Comparison of ENCODE assay signal across 23 mouse cellular contexts in genomic region chr7:73250593-73250992, GRCm38 (mm10).
DNase-seq lines count a peak whose midpoint lies in the region; ATAC-seq and TF ChIP-seq lines count a peak whose summit lies in the region.
"Had no signal": no experiment of that assay in that cellular context is flagged by ENCODE, and none has a peak within 500 bp of the region (broad histone marks: within the 10 kb centered on the region; RNA-seq: fewer than 3 reads in every experiment).

No protein-coding gene starts in this region.

- no peaks in the 10 kb centered on the region for H3K9me3 ChIP-seq in midbrain, postnatal 0 days (ENCODE audit: low read length)
- H3K9me3 ChIP-seq in midbrain, embryonic 14.5 days (ENCODE audit: control insufficient read depth, low read length) = no peaks in the 10 kb centered on the region
- H3K9me3 ChIP-seq in forebrain, embryonic 14.5 days (replicated peaks; ENCODE audit: control insufficient read depth, low read length) = no peaks in the 10 kb centered on the region
- H3K9me3 ChIP-seq: embryonic facial prominence, embryonic 13.5 days; heart, embryonic 15.5 days; hindbrain, embryonic 13.5 days had no signal

- no peaks in the 10 kb centered on the region for H3K4me1 ChIP-seq in midbrain, postnatal 0 days (ENCODE audit: insufficient read depth, low read length)
- H3K4me1 ChIP-seq in midbrain, embryonic 14.5 days (ENCODE audit: control insufficient read depth, insufficient read depth, low read length) = peaks cover 7% of the 10 kb centered on the region; the same call in 1 of the 2 replicates
- no peaks in the 10 kb centered on the region for H3K4me1 ChIP-seq in forebrain, embryonic 14.5 days (ENCODE audit: control insufficient read depth, insufficient read depth, low read length)
- H3K4me1 ChIP-seq: heart, embryonic 15.5 days had no signal

- no peak for DNase-seq in cerebellum, adult 9-11 months
- DNase-seq in midbrain, postnatal 0 days (ENCODE audit: low spot score) = peak; percentile 9
- no peak for DNase-seq in midbrain, embryonic 14.5 days
- DNase-seq in forebrain, embryonic 14.5 days (ENCODE audit: low spot score) = peak; percentile 52
- no peak for DNase-seq in layer of hippocampus, postnatal 36 days
- DNase-seq: adrenal gland, postnatal 14 days; cerebellum, adult 11 months; cerebellum, postnatal 10 days; gastrocnemius, postnatal 36 days; heart, postnatal 36 days; kidney, adult 11 months; kidney, postnatal 10 days; liver, postnatal 0 days; thymus, postnatal 25 days had no signal

- no peak overlapping the region for H3K9ac ChIP-seq in midbrain, postnatal 0 days (replicated peaks; ENCODE audit: low read length, poor library complexity, severe bottlenecking)
- no peak overlapping the region for H3K9ac ChIP-seq in midbrain, embryonic 14.5 days (replicated peaks; ENCODE audit: low read length)
- no peak overlapping the region for H3K9ac ChIP-seq in forebrain, embryonic 14.5 days (ENCODE audit: low read length)
- H3K9ac ChIP-seq: embryonic facial prominence, embryonic 13.5 days; heart, embryonic 15.5 days; hindbrain, embryonic 13.5 days; liver, postnatal 0 days had no signal

- 57% methylated on average over 8 of the region's 8 CpGs for WGBS in midbrain, postnatal 0 days
- 67% methylated on average over 8 of the region's 8 CpGs for WGBS in midbrain, embryonic 14.5 days
- WGBS in forebrain, embryonic 14.5 days = 19% methylated on average over 8 of the region's 8 CpGs

- no peak overlapping the region for H3K4me2 ChIP-seq in midbrain, postnatal 0 days (ENCODE audit: low read depth, low read length, poor library complexity, severe bottlenecking)
- H3K4me2 ChIP-seq in midbrain, embryonic 14.5 days (ENCODE audit: low read length) = no peak overlapping the region
- no peak overlapping the region for H3K4me2 ChIP-seq in forebrain, embryonic 14.5 days (ENCODE audit: low read length)
- H3K4me2 ChIP-seq: embryonic facial prominence, embryonic 13.5 days; heart, embryonic 15.5 days; hindbrain, embryonic 13.5 days; liver, embryonic 11.5 days; midbrain, embryonic 11.5 days had no signal

- no peak overlapping the region for H3K27ac ChIP-seq in midbrain, postnatal 0 days (ENCODE audit: low read depth, low read length)
- H3K27ac ChIP-seq in midbrain, embryonic 14.5 days (replicated peaks; ENCODE audit: low read depth, low read length) = no peak overlapping the region
- H3K27ac ChIP-seq in forebrain, embryonic 14.5 days (ENCODE audit: low read depth, low read length) = no peak overlapping the region
- H3K27ac ChIP-seq: embryonic facial prominence, embryonic 13.5 days; heart, embryonic 15.5 days; hindbrain, embryonic 13.5 days; stomach, postnatal 0 days had no signal

- 0 out of 2 replicates have a peak, but pooled peaks have one; percentile 36 for ATAC-seq in cerebellum, adult (ENCODE audit: insufficient number of reproducible peaks, low FRiP score, low TSS enrichment)
- no peak for ATAC-seq in midbrain, postnatal 0 days (ENCODE audit: low FRiP score)
- no peak for ATAC-seq in midbrain, embryonic 14.5 days (ENCODE audit: low FRiP score, low TSS enrichment)
- peak; percentile 61; the same call in 1 of the 2 replicates for ATAC-seq in forebrain, embryonic 14.5 days
- ATAC-seq in megakaryocyte, adult 5-6 weeks (ENCODE audit: poor library complexity, severe bottlenecking) = no peak
- ATAC-seq: liver, postnatal 0 days; lung, postnatal 0 days had no signal

- H3K27me3 ChIP-seq in midbrain, postnatal 0 days (ENCODE audit: insufficient read depth, low read length) = no peaks in the 10 kb centered on the region
- no peaks in the 10 kb centered on the region for H3K27me3 ChIP-seq in midbrain, embryonic 14.5 days (ENCODE audit: control insufficient read depth, insufficient read depth, low read length)
- no peaks in the 10 kb centered on the region for H3K27me3 ChIP-seq in forebrain, embryonic 14.5 days (replicated peaks; ENCODE audit: control insufficient read depth, insufficient read depth, low read length)
- H3K27me3 ChIP-seq: embryonic facial prominence, embryonic 13.5 days; heart, embryonic 15.5 days; hindbrain, embryonic 13.5 days had no signal

- no peaks in the 10 kb centered on the region for H3K36me3 ChIP-seq in midbrain, postnatal 0 days (ENCODE audit: insufficient read depth, low read length)
- no peaks in the 10 kb centered on the region for H3K36me3 ChIP-seq in midbrain, embryonic 14.5 days (ENCODE audit: control insufficient read depth, insufficient read depth, low read length)
- no peaks in the 10 kb centered on the region for H3K36me3 ChIP-seq in forebrain, embryonic 14.5 days (ENCODE audit: control insufficient read depth, insufficient read depth, low read length)
- H3K36me3 ChIP-seq: embryonic facial prominence, embryonic 13.5 days; heart, embryonic 15.5 days; hindbrain, embryonic 13.5 days had no signal

- no peak overlapping the region for H3K4me3 ChIP-seq in midbrain, postnatal 0 days (ENCODE audit: low read depth, low read length)
- H3K4me3 ChIP-seq in midbrain, embryonic 14.5 days (replicated peaks; ENCODE audit: low read depth, low read length) = no peak overlapping the region
- no peak overlapping the region for H3K4me3 ChIP-seq in forebrain, embryonic 14.5 days (ENCODE audit: low read depth, low read length)
- H3K4me3 ChIP-seq: embryonic facial prominence, embryonic 13.5 days; heart, embryonic 15.5 days; hindbrain, embryonic 13.5 days had no signal

- no peak for TF ChIP-seq CTCF in midbrain, postnatal 0 days (IDR thresholded peaks at IDR 0.05)

Comparison
In these comparisons a context has a peak if more than half of its experiments do, and no peak if none do; other contexts are left out.
1. DNase-seq: peak in midbrain, postnatal 0 days (single experiment) and forebrain, embryonic 14.5 days (single experiment); none in cerebellum, adult 9-11 months (single experiment), midbrain, embryonic 14.5 days (single experiment) and layer of hippocampus, postnatal 36 days (0 of 2).
2. ATAC-seq: peak in cerebellum, adult (single experiment) and forebrain, embryonic 14.5 days (single experiment); none in midbrain, postnatal 0 days (single experiment), midbrain, embryonic 14.5 days (single experiment) and megakaryocyte, adult 5-6 weeks (single experiment).